Mouse (Mus musculus) embryo, embryonic 10.5 days (tissue): Measurements from ENCODE around the gene As3mt.
"Not testable (repeated sequence)": the region's sequence is repeated elsewhere in the genome, so short reads cannot be mapped to it uniquely, and the experiment has no call there.

Experiments used
- DNase-seq: peaks from one replicate; pipeline ENCODE4 v3.0.0-alpha.2; 2015; ENCODE audit warnings: low spot score

The As3mt gene

DNA sequence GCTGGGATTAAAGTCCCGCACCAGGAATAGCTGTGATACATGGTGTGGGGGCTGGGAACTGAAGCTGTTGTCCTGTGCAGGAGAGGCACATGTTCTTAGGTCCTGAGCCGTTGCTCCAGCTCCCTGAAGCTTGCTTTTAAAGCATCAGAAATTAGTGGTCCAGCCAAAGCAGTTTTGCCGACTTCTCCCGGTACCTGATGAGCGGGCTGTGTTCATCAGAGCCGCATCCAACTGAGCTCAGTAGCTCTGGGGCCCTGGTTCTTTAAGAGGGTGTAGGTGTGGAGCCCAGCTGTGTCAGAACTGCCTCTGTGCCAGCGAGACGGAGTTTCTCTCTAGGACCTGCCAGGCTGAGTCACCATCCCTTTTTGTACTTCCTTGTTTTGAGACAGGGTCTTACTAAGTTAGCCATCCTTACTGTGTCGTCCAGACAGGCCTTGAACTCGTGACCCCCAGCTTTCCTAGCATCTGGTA lies 8.2 kb upstream of the As3mt start:
- DNase-seq: no peak

DNA sequence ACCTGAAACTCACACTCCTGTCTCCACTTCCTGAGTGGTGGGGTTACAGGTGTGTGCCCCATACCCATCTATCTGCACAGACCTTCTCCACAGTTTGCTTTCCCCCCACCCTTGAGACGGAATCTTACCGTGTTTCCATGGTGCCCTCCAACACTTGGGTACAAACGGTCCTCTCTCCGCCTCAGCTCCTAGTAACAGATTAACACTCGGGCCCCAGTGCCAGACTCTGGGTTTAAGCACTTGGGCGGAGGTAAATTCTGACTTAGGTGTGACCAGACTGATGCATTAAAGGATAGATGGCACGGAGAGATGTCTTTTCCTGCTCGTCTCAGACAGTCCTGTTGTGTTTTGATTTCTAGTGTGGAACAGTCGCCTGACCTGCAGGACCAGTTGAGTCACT lies 6.1 kb upstream of the As3mt start:
- no peak for DNase-seq

DNA sequence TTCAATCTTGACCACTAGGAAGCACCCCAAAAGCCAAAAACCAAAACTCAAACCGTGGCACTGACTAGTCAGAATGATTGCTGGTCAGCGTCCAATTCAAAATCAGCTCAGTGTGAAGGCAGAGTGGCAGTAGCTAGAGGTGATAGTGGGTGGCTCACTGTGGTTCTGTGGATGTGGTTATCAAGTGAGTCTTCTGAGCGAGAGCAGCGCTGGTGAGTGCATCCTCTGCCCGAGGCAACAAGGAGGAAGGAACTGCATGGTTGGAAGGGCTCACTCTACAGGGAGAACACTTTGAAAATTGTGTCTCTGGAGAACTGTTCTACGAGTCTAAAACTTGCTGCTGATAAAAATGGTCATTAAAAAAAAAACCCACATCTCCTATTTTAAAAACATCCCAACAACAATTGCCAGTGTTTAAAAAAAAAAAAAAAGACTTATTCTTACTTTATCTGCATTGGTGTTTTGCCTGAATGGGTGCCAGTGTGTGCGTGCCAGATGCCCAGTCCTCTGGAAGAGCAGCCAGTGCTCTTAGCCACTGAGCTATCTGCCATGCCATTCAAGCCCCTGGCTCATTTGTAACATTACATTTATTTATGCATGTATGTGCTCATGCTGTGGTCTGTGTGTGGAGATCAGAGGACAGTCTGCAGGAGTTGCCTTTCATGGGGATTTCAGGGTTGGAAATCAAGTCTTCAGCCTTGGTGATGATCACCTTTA lies 1.3 kb upstream of the As3mt start:
- no peak for DNase-seq

DNA sequence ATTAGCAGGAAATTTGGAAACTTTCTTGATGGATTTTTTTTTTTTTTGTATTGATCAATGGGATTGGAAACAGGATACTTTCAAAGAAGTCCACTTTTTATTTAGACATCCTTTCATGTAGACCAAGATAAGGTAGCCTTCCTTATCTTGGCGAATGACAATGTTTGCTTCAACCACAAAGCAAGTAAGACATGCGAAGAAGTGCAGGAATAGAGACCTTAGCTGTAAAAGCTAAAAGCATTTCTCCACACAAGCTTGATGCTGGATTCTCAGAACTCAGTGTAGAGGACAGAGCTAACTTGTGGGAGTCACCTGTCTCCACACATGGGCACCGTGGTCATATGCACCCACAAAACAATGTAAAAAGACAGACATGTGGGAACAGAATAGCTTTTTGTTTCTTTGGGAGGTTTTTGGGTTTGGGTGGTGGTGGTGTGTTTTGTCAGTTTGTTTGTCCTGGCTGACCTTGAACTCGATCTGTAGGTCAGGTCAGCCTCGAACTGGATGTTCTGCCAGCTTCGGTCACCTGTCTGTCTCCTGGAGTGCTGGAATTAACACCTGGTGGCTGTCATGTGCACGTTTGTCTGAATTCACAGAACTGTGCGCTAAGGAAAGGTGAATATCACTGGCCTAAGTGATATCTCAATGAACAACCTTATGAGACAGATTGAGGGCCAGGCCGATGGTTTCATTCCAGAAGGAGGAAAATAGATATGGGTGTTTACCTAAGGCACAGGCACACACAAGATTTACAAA lies 540 bp upstream of the As3mt start:
- DNase-seq: no peak

DNA sequence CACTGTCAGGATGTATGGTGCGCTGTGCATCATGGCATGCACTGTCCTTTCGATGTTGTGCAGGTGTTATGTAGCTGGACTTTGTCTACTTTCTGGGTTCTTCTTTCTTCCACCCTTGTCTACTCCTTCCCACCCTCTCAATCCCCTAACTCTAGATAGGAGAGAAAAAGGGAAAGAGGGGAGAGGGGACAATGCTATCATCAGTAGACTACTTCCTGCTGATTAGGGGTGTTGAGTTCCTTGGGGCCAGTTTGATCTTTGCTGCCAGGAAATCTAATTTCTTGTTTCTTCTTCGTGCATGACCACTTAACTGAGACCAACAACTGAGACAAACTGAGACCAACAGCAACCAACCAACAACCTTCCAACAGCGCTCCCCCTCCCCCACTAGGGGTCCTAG lies 3.4 kb downstream of the As3mt start:
- DNase-seq: no peak

DNA sequence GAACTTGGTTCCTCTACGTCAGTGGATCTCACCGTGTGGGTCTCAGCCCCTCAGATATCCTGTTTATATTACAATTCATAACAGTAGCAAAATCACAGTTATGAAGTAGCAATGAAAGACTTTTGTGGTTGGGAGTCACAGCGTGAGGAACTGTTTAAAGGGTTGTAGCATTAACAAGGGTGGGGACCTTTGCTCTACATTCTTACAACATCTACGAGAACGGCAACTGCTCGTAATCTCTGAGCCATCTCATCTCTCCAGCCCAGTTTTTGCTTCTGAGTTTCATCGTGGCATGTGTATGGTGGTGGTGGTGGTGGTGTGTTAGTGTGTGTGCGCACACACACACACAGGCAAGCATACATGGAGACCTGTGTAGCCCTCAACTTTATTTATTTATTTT lies 7.0 kb downstream of the As3mt start:
- no peak for DNase-seq

DNA sequence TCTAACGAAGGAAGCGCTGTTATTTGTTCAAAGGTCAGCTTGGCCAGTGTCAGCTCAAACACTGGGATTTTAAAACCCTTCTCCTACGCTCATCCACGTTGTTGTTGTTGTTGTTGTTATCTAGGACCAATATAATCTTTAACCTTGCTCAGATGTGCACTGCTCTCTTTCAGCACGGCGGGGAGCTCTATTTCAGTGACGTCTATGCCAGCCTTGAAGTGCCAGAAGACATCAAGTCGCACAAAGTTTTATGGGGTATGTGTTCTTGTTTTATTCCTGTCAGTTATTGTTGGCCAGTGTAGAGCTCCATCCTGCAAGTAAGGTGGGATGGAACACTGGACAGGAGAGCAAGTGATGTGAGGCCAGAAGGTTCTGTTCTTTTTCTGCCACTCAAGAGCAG lies 7.8 kb downstream of the As3mt start:
- no peak for DNase-seq

DNA sequence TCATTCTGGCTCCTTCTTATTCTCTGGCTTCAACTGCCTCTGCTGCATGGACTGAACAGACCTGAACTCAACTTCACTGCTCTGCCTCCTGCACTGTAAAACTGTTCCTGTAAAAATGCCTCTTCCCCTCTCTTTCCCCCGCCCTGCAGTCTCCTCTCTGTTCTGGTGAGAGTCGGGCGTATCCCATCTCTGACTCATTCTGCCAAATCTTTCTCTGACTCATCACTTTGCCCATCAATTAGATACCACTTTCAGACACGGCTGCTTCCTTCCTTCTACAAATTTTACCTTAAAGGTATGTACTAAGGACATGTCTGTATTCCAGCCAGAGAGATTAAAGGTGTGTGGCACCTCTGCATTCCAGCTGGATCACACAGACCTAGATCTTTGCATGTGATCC lies 10.9 kb downstream of the As3mt start:
- no peak for DNase-seq

DNA sequence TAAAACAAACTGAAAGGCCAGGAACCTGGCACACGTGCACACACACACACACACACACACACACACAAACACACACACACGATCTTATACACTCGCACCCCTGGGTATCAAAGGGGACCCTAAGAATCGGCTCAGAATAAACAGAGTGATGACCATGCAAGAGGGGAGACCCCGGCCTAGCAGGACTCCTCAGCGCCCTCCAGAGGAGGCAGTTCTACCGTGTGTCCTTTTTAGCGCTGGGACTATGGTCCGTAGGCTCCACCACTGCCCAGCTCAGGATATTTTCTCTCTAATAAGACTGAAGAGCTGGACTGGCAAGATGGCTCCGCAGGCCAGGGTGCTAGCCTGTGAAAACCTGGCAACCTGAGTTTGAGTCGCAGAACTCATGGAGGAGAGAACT lies 17.2 kb downstream of the As3mt start:
- DNase-seq: no peak

DNA sequence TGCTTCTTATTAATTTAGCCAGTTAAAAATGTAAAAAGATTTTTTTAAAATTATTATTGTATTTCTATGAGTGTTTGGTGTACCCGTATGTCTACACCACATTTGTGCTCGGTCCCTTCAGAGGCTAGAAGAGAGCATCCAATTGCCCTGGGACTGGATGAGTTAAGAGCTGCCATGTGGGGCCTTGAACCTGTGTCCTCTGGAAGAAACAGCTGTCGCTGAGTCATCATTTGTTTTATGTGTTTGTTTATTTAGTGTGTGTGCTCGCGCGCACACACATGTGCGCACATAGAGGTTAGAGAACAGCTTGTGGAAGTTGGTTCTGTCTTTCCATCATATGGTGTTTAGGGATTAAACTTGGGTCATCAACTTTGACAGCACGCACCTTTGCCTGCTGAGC lies 18.9 kb downstream of the As3mt start:
- DNase-seq: no peak

DNA sequence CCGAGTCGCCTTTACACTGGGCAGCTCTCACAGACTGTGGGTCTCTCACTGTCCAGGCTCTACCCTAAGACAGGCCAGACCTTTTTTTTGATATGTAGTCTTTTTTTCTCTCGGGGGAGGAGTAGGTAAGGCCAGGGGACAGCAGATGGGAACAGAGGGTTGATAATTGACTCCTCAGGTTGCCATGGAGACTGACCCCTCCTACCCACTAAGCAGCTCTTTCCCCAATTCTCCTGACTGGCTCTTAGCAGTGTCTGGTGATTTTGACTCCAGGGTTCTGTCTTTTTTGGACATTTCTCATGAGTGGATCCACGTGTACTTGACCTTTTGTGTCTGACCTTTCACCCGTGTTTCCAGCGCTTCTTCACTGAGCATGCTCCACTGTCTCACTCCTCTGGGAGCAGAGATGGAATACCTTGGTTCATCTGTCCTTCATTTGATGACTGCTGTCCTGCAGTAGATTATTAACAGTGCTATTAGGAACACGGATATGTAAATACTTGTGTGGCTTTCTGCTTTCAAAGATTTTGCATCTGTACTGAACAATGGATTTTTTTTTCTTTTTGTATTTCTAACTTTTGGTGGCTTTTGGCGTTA lies 20.0 kb downstream of the As3mt start:
- DNase-seq: peak; percentile 77

DNA sequence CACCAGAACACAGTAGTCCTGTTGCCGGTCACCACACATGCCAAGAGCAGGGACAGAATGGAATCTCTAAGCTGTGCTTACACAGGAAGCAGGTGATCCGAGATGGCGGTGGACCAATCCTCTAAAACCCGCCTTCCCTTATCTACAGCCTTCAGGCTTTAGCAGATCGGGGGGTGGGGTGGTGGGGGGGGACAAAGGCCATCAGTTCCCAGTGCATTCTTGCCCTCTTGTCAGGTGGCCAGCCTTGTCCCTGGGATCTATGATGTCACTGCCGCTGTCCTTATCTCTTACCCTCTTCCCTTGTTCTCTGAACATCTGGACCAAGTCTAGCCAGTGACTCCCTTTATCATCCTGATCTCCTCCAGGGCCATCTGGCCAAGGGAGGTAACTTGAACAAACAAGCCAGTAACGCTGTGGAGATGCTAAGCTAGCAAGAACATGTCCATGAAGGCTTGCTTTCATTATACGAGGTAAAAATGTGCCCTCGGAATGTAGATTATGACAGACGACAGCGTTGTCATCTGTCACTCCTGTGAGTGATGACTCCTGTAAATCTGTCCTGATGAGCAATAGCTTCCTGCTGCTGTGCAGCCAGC lies 20.8 kb downstream of the As3mt start:
- DNase-seq: no peak

DNA sequence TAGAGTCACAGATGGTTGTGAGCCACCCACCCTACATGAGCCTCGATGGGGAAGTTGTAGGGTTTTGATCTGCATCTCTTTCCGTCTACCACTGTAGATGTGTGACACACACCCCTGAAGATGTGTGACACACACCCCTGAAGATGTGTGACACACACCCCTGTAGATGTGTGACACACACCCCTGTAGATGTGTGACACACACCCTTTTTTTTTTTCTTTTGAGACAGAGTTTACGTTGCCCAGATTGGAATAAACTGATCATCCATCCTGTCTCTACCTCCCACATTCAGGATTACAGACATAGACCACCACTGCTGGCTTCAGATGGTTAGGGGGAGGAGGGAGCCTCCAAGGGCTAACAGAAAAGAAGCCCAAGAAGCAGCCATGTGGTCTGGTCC lies 21.7 kb downstream of the As3mt start:
- DNase-seq: no peak

DNA sequence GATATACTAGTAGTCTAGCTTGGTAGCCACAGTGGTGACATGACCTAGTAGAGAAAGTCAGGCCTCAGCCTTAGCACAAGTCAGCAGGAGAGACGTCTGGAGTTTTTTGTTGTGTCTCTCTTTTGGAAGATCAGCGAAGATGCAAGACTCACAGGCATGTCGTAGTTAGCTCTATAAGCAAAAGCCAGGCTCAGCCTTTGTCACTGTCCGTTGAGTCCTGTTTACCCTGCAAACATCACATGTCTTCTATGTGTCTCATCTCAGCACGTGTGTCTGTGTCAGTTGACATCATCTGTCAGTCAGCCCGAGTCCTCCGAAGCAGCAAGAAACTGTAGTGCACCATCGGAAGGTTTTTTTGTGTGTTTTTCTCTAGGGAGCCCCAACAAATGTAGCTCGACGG lies 24.1 kb downstream of the As3mt start:
- no peak for DNase-seq

DNA sequence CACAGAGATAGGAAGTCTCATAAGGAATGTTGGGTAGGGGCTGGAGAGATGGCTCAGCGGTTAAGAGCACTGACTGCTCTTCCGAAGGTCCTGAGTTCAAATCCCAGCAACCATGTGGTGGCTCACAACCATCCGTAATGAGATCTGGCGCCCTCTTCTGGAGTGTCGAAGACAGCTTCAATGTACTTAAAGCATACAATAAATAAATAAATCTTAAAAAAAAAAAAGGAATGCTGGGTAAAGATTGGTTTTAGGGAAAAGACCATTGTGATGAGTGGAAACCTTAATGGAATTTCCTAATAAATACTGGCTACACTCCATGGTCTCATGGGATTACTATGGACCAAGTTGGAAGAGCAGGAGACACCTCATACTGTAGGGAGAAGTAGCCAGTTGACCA lies 25.4 kb downstream of the As3mt start:
- not testable (repeated sequence) for DNase-seq

DNA sequence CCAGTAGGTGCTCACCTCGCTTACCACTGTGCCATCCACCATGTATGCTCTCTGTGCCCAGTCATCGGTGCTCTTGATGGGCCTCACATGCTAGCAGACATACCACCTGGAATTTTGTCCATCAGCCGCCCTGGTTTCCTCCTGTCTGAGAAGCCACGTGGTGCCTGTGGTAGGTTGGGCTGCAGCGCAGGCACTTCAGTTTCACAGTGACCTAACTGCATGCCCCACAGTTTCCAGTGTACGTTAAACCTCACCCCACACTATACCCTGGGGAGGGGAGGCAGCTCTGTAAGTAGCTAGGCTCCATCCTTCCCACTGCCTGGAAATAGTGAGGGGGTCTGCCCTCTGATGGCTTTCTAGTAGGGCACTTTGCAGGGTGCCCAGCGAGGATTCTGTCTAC lies 26.4 kb downstream of the As3mt start:
- no peak for DNase-seq

DNA sequence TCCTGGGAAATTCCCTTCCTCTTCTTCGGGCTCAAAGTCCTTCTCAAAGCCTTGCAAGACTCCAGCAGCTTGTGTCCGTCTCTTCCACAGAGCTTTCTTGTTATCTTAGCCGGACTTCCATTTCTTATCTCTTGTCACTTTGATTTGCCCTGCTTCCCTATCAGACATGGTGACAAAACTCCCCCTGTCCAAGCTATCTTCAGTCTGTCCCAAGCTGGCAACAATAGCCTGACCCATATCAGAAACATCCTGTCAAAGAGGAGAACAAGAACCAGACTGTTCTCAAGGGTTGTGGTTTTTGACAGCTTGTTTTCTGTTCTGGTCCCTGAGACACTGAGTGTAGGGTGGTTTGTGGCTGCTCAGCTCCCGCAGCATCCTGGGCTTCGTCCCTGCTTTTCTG lies 28.0 kb downstream of the As3mt start:
- no peak for DNase-seq

DNA sequence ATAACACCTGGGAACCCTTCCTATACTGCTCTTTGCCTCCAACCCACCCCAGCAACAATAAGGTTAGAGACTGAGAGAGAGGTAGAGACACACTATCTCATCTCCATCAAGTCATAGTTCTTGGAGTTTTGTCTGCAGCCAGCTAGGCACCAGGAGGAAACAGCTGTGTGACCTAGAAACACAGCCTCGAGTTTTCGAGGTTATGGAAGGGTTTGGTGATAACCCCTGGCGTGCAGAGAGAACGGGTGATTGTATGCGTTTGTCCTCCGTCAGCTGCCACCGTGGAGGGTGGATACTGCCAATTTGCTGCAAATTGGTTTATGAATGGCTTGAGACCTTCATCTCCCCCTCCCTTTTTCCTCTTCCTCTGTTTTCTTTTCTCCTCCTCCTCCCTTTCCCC lies 29.8 kb downstream of the As3mt start:
- DNase-seq: no peak

DNA sequence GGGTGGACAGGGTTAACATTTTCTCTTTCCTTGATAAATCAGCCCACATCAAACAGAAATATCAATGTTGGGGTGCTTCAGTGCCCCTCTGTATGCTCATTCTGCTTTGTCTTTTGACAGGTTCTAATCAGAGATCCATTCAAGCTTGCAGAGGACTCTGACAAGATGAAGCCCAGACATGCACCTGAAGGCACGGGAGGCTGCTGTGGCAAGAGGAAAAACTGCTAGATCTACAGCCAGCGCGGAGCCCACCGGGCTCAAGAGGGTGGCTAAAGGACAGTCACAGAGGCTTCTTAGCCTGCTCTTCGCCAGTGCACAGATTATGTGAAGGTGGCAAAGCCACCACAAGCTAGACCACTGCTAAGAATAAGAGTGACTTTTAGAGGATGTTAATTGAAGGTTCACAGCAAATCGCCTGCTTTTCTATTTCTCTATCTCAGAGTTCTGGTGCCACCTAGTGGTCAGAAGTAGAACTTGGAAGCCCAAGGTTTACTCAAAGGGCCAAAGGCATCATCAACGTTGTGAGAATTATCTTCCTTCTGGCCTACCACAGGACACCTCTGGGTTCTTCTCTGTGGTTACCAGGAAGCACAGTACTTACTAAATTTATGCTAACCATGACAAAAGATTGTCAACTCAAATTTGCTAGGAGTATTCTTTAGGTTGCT lies 33.2 kb downstream of the As3mt start:
- DNase-seq: peak; percentile 88

DNA sequence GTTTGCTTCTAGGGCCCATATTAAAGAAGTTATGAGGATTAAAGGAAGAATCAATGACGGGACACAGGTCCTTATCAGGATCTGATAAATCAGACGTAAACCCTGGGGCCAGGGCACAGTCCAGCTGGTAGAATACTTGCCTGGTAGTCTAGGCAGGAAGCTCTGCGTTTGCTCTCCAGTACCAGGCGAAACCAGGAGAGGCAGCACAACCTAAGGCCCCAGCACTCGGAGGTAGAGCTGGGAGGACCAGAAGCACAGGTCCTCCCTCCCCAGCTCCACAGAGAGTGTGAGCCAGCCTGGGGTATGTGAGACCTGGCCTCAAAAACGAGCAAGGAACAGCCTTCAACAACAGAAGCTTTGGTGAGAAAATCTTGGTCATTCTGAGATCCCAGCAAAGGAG lies 34.3 kb downstream of the As3mt start:
- DNase-seq: no peak

DNA sequence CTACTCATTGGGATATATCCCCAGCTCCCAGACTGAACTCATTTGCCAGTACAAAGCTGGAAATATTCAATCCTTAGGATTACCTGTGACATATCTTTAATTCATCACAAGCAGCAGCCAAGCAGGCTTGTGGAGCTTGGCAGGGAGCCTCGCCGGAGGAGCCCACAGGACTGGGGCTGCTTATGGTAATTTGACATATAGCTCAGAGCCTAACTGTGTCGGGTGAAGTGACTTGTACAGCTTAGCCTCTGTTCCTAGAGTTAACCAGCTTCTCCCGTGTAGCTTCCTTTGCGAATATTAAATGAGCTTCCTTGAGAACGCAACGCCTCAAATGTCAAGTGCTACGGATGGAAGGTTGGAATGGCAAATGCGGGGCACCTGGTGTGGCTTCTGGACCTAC lies 37.4 kb downstream of the As3mt start:
- DNase-seq: no peak

DNA sequence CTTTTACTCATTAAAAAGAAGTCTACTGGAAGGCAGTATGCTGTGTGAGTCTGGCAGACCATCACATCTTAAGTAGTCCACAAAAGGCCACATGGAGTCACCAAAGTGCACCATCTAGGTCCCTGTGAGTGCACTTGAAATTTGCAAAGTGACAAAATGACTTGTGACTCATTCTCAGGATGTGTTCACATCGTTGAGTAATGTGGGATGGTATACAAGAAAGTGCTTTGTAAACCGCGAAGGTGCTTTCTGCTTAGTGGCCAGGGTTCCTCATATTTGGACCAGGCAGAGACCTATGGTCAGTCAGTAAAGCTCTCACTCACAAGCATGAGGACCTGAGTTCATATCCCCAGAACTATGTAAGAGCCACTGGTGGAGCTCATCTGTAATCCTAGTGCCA lies 40.5 kb downstream of the As3mt start:
- no peak for DNase-seq
